Mouse (Mus musculus) CH12.LX (cell line): ENCODE results near the gene 9930022D16Rik.
A peak's percentile ranks its signal among the peaks of the same experiment; 100 is the strongest.

Experiments
- CTCF ChIP-seq, 2 experiments: IDR thresholded peaks in 1 of 2; conservative IDR thresholded peaks in 1 of 2; 2 replicates each; pipeline ENCODE4 v1.5.1; 2011 to 2012; ENCODE audit warnings: low read depth in 2 of 2, low read length in 2 of 2, improper control_type of control experiment in 1 of 2, inconsistent platforms in 1 of 2, mild to moderate bottlenecking in 1 of 2, moderate library complexity in 1 of 2
- E2F4 ChIP-seq: IDR thresholded peaks from 2 replicates; pipeline ENCODE4 v1.6.1; 2011; ENCODE audit warnings: low read depth, low read length, improper control_type of control experiment; ENCODE audit not compliant: insufficient replicate concordance
- GABPA ChIP-seq: IDR thresholded peaks from 2 replicates; pipeline ENCODE4 v1.6.1; 2012; ENCODE audit warnings: low read depth, low read length, improper control_type of control experiment, inconsistent platforms; ENCODE audit not compliant: insufficient replicate concordance
- MEF2A ChIP-seq: IDR thresholded peaks from 2 replicates; pipeline ENCODE4 v1.6.1; 2014; ENCODE audit warnings: low read depth, mild to moderate bottlenecking, inconsistent platforms, low read length, improper control_type of control experiment, borderline replicate concordance
- MYC ChIP-seq: IDR thresholded peaks from 2 replicates; pipeline ENCODE4 v1.6.1; 2011; ENCODE audit warnings: low read depth, mild to moderate bottlenecking, improper control_type of control experiment, low read length
- POLR2A ChIP-seq: IDR thresholded peaks from 2 replicates; pipeline ENCODE4 v1.6.1; 2011; ENCODE audit warnings: low read depth, mild to moderate bottlenecking, improper control_type of control experiment, low read length
- RCOR1 ChIP-seq: conservative IDR thresholded peaks from 2 replicates; pipeline ENCODE4 v1.6.1; 2012; ENCODE audit warnings: low read depth, mild to moderate bottlenecking, inconsistent platforms, low read length, improper control_type of control experiment
- ZC3H11A ChIP-seq: IDR thresholded peaks from 2 replicates; pipeline ENCODE4 v1.6.1; 2012; ENCODE audit warnings: low read depth, mild to moderate bottlenecking, inconsistent platforms, low read length, improper control_type of control experiment

- no peak for TF ChIP-seq E2F4
- 0 out of 2 replicates have a peak, but pooled peaks have one; percentile 1 for TF ChIP-seq POLR2A
- TF ChIP-seq CTCF (conservative IDR thresholded peaks at IDR 0.05 in 1 of 2, IDR thresholded peaks at IDR 0.05 in 1 of 2; ENCODE audit: low read depth in 2 of 2, low read length in 2 of 2), result no peak
- no peak for TF ChIP-seq MYC
- no peak for TF ChIP-seq MEF2A
- TF ChIP-seq GABPA, result no peak
- no peak for TF ChIP-seq ZC3H11A
- no peak for TF ChIP-seq RCOR1
These were observed 49.4 kb upstream of the 9930022D16Rik start for GRCm38 (mm10) chr11:109364337-109364736.
